Mouse (Mus musculus) heart, postnatal 0 days (tissue): ENCODE data around the gene Nrbf2. TPM values are rescaled to one million over a fixed set of nuclear protein-coding genes. Genes with fewer than 3 reads are reported as not detected.

Experiments used
- ATAC-seq: fragments of 200-750 bp; cut with Nextera tagmentation; 2 replicates; pipeline ENCODE4 v1.8.0; 2017; ENCODE audit warnings: low read depth, moderate number of reproducible peaks, moderate library complexity; ENCODE audit not compliant: insufficient read depth
- DNase-seq: peaks from one replicate; pipeline ENCODE4 v3.0.0-alpha.2; 2016; ENCODE audit warnings: low spot score
- H3K27ac ChIP-seq: fragments of 300-500 bp; sonication (generic); 2 replicates; pipeline ENCODE4 v1.5.1; 2014; ENCODE audit warnings: low read depth, mild to moderate bottlenecking
- H3K27me3 ChIP-seq: fragments of 300-500 bp; sonication (generic); 2 replicates; pipeline ENCODE4 v1.6.1; 2014; ENCODE audit warnings: low read length, mixed read lengths; ENCODE audit not compliant: control insufficient read depth, insufficient read depth
- H3K36me3 ChIP-seq: fragments of 300-500 bp; sonication (generic); replicated peaks from 2 replicates; pipeline ENCODE4 v1.6.1; 2014; ENCODE audit warnings: low read length, mixed read lengths; ENCODE audit not compliant: control insufficient read depth, insufficient read depth
- H3K4me1 ChIP-seq: fragments of 300-500 bp; sonication (generic); 2 replicates; pipeline ENCODE4 v1.6.1; 2014; ENCODE audit warnings: antibody characterized with exemption; ENCODE audit not compliant: control insufficient read depth, insufficient read depth
- H3K4me2 ChIP-seq: fragments of 300-500 bp; sonication (generic); 2 replicates; pipeline ENCODE4 v1.6.1; 2014; ENCODE audit warnings: low read depth, mild to moderate bottlenecking, low read length, moderate library complexity
- H3K4me3 ChIP-seq: fragments of 300-500 bp; sonication (generic); 2 replicates; pipeline ENCODE4 v1.5.1; 2014; ENCODE audit warnings: low read depth, low read length
- H3K9ac ChIP-seq: fragments of 300-500 bp; sonication (generic); replicated peaks from 2 replicates; pipeline ENCODE4 v1.6.1; 2014; ENCODE audit warnings: low read depth, low read length, mixed read lengths
- H3K9me3 ChIP-seq: fragments of 300-500 bp; sonication (generic); replicated peaks from 2 replicates; pipeline ENCODE4 v1.6.1; 2016; ENCODE audit warnings: low read length; ENCODE audit not compliant: control insufficient read depth
- CTCF ChIP-seq: IDR thresholded peaks from 2 replicates; pipeline ENCODE4 v1.5.1; 2016; ENCODE audit warnings: antibody characterized with exemption, control low read depth, low read depth
- EP300 ChIP-seq: IDR thresholded peaks from 2 replicates; pipeline ENCODE4 v1.6.1; 2016; ENCODE audit warnings: antibody characterized with exemption, low read depth
- WGBS: fragments of 180-500 bp; shearing (Covaris S2); extraction: QIAGEN DNeasy Blood & Tissue Kit; methylation state at CpG from one replicate; pipeline ENCODE4 v1.1.7; 2014; 5-methylcytosine and 5-hydroxymethylcytosine counted together
- polyA plus RNA-seq: library from polyadenylated mRNA; unstranded; fragments of >200 nt; fragmentation: Nextera tagmentation; extraction: Ambion mirVana; gene quantifications from 2 replicates; pipeline ENCODE4 v1.2.1, GENCODE M21; 2015
- total RNA-seq: library from RNA; depleted of rRNA; stranded (reverse); fragments of >200 nt; gene quantifications from 2 replicates; pipeline ENCODE4 v1.2.3, GENCODE M21; 2014; ENCODE audit warnings: low replicate concordance

The Nrbf2 gene
- total and polyA plus RNA-seq, 2 experiments from 2014 or later: 12.5 to 24.3 TPM

DNA sequence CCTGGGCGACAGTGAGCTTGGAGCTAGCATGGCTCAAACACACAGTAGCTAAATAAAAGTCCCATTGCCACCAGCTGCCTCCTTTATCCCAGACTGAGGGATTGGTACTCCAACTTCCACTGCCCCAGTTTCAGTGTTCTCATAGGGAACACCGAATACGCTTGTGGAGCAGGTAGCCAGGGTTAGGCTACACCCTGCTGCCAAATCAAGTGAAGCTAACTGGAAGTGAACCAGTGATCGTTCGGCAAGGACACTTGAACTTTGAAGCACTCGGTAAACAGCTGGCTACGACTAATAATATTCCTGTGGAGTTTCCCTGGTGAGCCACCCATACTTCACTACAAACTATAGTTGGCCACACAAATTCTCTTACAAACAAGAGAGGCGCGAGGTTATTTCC lies 1.6 kb downstream of the Nrbf2 start:
- H3K27me3 ChIP-seq: no peaks in the 10 kb centered on the region
- peak overlapping the region; percentile 96 for H3K4me2 ChIP-seq
- no peaks in the 10 kb centered on the region for H3K36me3 ChIP-seq
- TF ChIP-seq CTCF (no peak), EP300 (no peak)
- 0 out of 2 replicates have a peak overlapping the region, but pooled peaks have one; percentile 30 for H3K27ac ChIP-seq
- H3K9ac ChIP-seq: no peak overlapping the region
- no peaks in the 10 kb centered on the region for H3K9me3 ChIP-seq
- 63% methylated on average over 9 of the region's 9 CpGs for WGBS
- ATAC-seq (no peak), DNase-seq (no peak)
- H3K4me1 ChIP-seq: peaks cover 41% of the 10 kb centered on the region
- H3K4me3 ChIP-seq: peak overlapping the region; percentile 98

DNA sequence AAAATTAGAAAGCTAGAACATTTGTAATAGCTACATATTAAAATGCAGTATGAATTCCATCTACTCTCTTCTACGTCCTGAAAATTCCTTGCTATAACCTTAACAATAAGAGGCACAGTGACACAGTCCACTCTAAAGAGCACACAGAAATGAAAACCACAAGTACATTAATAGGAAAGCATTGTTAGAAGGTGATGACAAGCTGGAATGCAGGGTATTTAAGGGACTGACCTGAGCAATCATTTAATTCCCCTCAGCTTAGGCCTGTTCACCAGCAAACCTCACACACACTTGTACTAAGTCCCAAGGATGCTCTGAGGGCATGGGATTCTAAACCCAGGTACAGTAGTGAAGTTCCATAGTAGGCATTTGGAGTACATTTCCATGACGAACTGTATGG lies 2.6 kb downstream of the Nrbf2 start:
- Histone ChIP-seq H3K27ac (no peak overlapping the region), H3K4me2 (no peak overlapping the region), H3K4me1 (peaks cover 39% of the 10 kb centered on the region), H3K4me3 (no peak overlapping the region), H3K9me3 (no peaks in the 10 kb centered on the region), H3K9ac (no peak overlapping the region), H3K27me3 (no peaks in the 10 kb centered on the region), H3K36me3 (no peaks in the 10 kb centered on the region)
- WGBS: 46% methylated on average over 2 of the region's 2 CpGs
- TF ChIP-seq EP300: no peak
- no peak for TF ChIP-seq CTCF
- peak; percentile 48 for DNase-seq
- no peak for ATAC-seq

DNA sequence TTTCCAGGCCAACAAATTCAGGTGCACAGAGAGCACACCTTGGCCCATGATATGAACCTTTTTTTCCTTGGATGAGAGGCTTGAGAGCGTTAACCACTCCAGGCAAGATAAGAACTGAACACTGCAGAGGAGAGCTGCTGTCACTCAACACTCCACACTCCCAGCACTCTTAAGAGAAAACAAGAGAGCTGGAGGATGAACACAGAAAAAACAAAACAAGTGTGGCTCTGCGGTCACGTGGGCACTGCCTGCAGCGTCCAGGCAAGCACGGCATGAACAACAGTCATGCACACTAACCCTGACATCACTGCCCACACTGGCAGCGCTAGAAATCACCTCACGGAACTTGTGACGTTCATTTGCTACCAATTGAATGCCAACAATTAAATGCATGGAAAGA lies 3.3 kb downstream of the Nrbf2 start:
- no peak for TF ChIP-seq CTCF
- Histone ChIP-seq H3K4me1 (peaks cover 32% of the 10 kb centered on the region), H3K9me3 (no peaks in the 10 kb centered on the region), H3K27ac (0 out of 2 replicates have a peak overlapping the region, but pooled peaks have one; percentile 51), H3K9ac (no peak overlapping the region), H3K4me2 (peak overlapping the region; percentile 38), H3K4me3 (no peak overlapping the region), H3K36me3 (no peaks in the 10 kb centered on the region), H3K27me3 (no peaks in the 10 kb centered on the region)
- DNase-seq (peak; percentile 51), ATAC-seq (peak; percentile 12; the same call in 1 of the 2 replicates)
- 26% methylated on average over 8 of the region's 8 CpGs for WGBS

DNA sequence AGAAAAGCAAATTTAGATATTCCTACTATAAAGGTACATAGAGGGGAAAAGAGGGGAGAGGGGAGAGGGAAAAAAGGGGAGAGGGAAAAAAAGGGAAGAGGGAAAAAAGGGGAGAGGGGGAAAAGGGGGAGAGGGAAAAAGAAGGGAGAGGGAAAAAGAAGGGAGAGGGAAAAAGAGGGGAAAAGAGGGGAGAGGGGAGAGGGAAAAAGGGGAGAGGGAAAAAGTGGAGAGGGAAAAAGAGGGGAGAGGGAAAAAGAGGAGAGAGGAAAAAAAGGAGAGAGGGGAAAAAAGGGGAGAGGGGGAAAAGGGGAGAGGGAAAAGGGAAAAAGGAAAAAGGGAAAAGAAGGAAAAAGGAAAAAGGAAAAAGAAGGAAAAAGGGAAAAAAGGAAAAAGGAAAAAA lies 9.2 kb downstream of the Nrbf2 start:
- no peaks in the 10 kb centered on the region for H3K4me1 ChIP-seq
- ATAC-seq: no peak
- TF ChIP-seq EP300: no peak
- no peak for TF ChIP-seq CTCF
- DNase-seq: no peak
- H3K27me3 ChIP-seq: no peaks in the 10 kb centered on the region
- H3K4me3 ChIP-seq: no peak overlapping the region
- H3K27ac ChIP-seq: no peak overlapping the region
- no peak overlapping the region for H3K4me2 ChIP-seq
- H3K36me3 ChIP-seq: peaks cover 26% of the 10 kb centered on the region
- H3K9ac ChIP-seq: no peak overlapping the region
- H3K9me3 ChIP-seq: no peaks in the 10 kb centered on the region

DNA sequence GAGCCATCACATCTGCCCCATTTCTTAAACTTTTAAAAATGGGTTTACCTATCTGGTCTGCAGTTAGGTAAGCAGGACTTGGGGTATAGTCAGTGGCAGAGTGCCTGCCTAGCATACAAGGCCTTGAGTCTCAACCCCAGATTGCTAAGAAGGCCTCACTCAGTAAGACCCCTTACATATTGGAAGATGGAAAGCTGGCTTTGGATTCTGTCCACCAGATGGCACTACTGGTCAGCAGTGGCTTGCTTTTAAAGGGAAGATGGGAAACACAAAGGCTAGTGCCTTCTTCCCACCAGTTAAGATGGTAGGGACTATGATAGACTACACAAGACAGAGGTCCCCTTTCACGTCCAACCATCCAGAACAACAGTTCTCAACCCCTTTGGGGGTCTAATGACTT lies 20.3 kb downstream of the Nrbf2 start:
- Histone ChIP-seq H3K27me3 (no peaks in the 10 kb centered on the region), H3K4me1 (no peaks in the 10 kb centered on the region), H3K36me3 (peaks cover 33% of the 10 kb centered on the region), H3K4me3 (no peak overlapping the region), H3K9ac (no peak overlapping the region), H3K27ac (no peak overlapping the region), H3K4me2 (no peak overlapping the region), H3K9me3 (peaks cover 6% of the 10 kb centered on the region; the same call in 1 of the 2 replicates)
- TF ChIP-seq CTCF (peak; percentile 89), EP300 (no peak)
- ATAC-seq (0 out of 2 replicates have a peak, but pooled peaks have one; percentile 39), DNase-seq (peak; percentile 42)
- WGBS: 50% methylated on average over 1 of the region's 1 CpGs

DNA sequence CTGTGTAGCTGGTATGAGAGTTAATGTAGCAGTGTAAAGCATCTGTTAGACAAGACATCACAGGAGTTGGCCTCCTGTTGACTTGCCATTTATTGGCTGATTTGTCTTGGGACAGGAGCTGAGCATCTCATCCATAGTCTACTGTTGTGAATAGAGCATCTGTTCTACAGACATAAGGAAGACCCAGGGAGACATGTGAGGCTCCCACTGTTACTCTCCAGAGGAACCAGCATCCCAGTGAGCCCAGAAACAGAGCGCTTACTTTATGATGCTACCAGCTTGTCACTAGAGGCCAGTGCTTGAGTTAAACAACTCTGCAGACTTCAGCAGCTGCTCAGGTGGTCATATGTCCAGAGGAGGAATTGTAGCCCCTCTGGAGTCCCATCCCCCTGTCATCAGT lies 32.0 kb downstream of the Nrbf2 start:
- no peaks in the 10 kb centered on the region for H3K27me3 ChIP-seq
- DNase-seq (no peak), ATAC-seq (no peak)
- no peaks in the 10 kb centered on the region for H3K9me3 ChIP-seq
- H3K27ac ChIP-seq: no peak overlapping the region
- no peak overlapping the region for H3K9ac ChIP-seq
- no peak overlapping the region for H3K4me3 ChIP-seq
- no peak overlapping the region for H3K4me2 ChIP-seq
- TF ChIP-seq EP300: no peak
- H3K4me1 ChIP-seq: no peaks in the 10 kb centered on the region
- H3K36me3 ChIP-seq: peaks cover 75% of the 10 kb centered on the region
- 100% methylated on average over 1 of the region's 1 CpGs for WGBS
